Mouse (Mus musculus) embryo, embryonic 9.5 days (tissue): ENCODE measurements around the gene G6pc2.

ENCODE experiments used
- DNase-seq: peaks from one replicate; pipeline ENCODE4 v3.0.0-alpha.2; 2017; ENCODE audit errors: extremely low spot score

The G6pc2 gene

DNA sequence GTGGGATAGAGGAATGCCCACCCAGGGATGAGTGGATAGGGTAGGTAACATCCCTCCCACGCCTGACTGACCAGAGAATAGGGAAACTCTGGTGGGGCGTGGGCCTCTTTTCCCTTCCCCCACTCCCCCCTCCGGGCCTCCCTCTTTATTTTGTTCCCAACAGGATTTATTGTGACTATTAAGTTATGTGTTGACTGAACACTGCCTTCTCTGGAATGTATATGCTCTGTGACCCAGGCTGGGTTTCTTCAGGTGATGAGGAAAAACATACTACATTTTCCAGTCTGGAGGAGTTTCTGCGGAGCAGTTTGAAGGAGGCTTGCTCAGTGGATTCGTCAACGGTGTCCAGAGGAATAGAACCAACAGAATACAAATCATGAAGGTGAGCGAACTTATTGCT, at the start of gene G6pc2:
TSS of gene G6pc2 (plus strand) at position 301 of the 400 bp plus-strand sequence.
- DNase-seq, result no peak

GRCm38 (mm10) chr2:69170395-69171077, 40.3 kb upstream of the G6pc2 start:
- no peak for DNase-seq

GRCm38 (mm10) chr2:69175296-69175695, 35.6 kb upstream of the G6pc2 start:
- no peak for DNase-seq

- DNase-seq, result no peak
Observed at GRCm38 (mm10) chr2:69179721-69180120, 31.2 kb upstream of the G6pc2 start.

- no peak for DNase-seq
Observed at GRCm38 (mm10) chr2:69187990-69188389, 22.9 kb upstream of the G6pc2 start.

DNA sequence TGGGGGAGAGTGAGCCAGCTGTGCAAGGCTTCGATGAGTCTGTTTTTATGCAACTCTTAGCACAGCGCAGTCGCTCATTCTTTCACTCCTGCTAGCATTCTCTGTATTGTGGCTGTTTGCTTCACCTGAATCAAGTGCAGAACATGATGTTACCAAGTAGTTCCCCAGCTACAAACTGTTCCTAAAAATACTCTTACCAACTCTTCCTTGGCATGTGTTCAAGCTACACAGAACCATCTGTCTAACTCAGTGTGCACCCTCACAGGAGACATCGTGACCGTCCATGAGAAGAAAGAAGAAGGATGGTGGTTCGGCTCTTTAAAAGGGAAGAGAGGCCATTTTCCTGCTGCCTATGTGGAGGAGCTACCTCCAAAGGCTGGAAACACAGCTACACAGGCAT, 22.1 kb upstream of the G6pc2 start:
- DNase-seq, result no peak

GRCm38 (mm10) chr2:69189222-69189621, 21.7 kb upstream of the G6pc2 start:
- DNase-seq, result no peak

GRCm38 (mm10) chr2:69191059-69191458, 19.8 kb upstream of the G6pc2 start:
- no peak for DNase-seq

- no peak for DNase-seq
Observed at GRCm38 (mm10) chr2:69193555-69193954, 17.3 kb upstream of the G6pc2 start.

DNA sequence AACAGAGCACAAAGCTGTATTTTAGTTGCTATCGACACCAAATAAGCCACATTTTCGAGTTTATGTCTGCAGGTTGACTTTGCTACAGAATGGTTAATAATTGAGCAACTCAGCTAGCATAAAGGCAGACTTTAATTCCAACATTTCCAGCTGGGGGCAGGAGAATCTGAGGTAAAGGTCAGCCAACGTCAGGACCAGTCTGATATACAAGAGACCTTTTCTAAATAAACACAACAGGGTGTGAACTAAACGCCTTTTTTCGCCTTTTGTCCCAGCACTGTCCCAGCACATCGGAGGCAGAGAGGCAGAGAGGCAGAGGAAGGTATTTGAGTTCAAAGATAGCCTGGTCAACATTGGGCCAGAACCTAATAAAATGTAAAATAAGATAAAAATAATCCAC, 5.7 kb upstream of the G6pc2 start:
- no peak for DNase-seq

DNA sequence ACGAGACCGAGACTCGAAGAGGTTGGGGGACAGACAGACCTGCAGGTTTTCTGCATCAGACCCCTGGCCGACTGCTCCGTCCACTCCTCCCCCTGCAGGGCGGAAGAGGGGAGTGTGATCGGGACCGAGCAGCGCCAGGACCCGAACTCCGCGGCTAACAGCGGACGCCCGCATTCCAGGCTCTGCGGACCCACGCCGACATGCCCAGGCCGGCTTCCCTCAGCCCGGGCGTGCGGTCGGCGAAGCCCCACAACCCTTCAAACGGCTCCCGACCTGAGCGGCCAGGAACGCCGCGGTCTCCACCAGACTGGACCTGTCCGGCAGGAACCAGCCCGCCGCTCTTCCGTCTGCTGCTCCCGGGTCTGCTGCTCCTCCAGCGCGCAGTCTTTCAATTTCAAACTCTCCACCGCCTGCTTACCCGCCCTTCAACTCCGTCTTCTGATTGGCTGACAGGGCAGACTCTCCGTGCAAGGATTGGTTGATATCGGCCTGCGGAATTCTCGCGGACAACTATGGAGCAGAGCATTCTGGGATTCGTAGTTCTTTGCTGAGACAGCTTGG, 5.0 kb upstream of the G6pc2 start, which contains the start of gene Spc25:
TSS of gene Spc25 (minus strand) at position 404 of the 561 bp plus-strand sequence.
- peak; percentile 90 for DNase-seq

DNA sequence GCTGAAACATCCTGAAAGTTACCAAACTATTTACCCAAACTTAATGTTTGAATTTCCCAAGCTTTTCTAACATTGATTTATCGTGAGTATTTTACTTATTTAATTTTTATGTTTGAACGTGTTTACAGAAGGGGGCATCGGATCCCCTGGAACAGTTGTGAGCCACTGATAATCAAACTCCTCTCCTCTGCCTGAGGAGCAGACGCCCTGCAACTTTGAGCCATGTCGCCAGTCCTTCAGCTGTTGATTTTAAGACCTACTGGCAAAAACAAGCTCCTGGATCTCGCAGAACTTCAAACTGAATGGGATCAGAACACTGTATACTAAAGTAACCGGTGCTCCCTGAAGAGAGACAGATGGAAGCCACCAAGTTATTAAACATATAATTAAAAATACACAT, 4.3 kb upstream of the G6pc2 start:
- no peak for DNase-seq

DNA sequence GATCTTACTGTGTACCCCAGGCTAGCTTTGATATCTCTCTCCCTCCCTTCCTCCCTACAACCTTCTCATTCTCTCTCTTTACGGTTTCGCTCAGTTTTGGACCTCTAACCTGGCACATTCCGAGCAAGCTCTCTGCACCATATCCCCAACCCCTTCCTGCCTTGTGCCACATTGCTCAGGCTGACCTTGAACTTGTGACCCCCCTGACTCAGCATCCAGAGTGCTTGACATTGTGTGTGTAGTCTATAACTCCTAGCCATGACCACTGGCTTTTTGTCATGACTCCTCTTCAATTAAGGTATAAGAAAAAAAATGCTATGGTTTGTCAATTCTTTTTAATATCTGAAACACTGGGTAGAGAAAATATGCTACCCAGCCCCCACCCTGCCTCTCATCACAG, 1.2 kb upstream of the G6pc2 start:
- no peak for DNase-seq

DNA sequence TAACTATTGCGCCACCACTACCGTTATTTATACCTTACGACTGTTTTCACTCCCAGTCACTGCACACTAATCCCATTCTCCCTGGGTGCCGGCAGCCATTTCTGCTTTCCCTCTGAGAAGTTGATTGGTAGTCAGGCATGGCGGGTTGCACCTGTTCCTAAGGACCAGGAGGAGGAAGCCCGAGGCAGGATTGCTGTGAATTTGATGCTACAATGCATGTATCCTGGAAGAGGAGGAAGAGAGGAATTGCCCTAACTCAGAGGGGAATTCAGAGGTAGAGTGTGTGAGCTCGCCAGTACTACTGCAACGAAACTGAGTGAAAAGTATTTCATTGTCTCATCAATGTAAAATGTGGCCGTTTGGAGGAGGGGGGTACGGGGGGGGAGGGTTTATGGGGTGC, 1.8 kb downstream of the G6pc2 start:
- DNase-seq, result no peak

- no peak for DNase-seq
Observed at GRCm38 (mm10) chr2:69215242-69215641, 4.4 kb downstream of the G6pc2 start.

- no peak for DNase-seq
Observed at GRCm38 (mm10) chr2:69221868-69222416, 11.1 kb downstream of the G6pc2 start.

GRCm38 (mm10) chr2:69222815-69223214, 11.9 kb downstream of the G6pc2 start:
- no peak for DNase-seq

DNA sequence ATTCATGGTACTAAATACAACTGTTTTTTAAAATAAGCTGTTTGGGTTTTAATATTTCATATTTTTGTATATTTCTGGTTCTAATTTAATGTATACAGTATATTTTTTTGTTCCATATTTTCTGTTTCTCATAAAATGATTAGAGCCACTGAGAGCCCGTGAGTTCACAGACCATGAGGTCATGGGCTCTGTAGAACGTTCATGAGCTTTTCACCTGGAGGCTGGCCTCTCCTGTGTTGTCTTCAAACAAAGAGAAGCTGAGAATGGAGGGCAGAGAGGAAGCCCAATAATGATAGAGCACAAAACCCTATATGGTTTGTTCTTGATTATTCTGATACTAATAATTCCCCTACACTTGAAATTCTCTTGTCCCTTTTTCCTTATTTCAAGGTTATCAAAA, 13.9 kb downstream of the G6pc2 start:
- DNase-seq, result no peak

DNA sequence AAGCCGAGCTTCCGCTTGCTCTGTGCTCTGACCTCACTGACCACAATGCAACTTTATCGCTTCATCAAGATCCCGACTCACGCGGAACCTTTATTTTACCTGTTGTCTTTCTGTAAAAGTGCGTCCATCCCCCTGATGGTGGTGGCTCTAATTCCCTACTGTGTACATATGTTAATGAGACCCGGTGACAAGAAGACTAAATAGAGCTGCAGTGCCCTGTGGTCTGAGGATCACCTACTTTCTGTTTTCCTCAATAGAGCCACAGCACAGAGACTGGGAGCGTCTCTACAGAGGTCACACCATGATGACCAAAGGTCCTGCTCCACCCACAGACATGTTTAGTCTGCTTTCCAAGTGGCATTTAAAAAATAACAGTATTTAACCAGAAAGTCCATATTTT, 16.0 kb downstream of the G6pc2 start:
- no peak for DNase-seq

- no peak for DNase-seq
Observed at GRCm38 (mm10) chr2:69228635-69229034, 17.8 kb downstream of the G6pc2 start.

DNA sequence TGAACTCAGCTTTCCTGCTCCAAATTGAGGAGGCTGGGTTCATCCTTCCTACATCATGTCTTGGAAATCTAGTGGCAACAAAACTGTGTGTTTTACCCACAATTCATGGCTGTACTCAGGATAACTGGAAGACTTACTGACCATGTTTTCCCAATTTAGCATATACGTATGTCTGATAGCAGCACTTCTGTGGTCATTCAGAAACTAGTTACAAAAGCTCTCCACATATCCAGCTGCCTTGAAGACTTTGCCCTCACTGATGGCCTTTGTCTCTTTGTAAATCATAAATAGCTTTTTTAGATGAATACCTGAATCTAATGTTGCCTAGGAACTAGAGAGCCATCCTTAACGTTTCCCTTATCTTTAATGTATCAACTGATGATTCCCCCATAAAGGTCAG, 19.3 kb downstream of the G6pc2 start:
- DNase-seq, result no peak

- DNase-seq, result no peak
Observed at GRCm38 (mm10) chr2:69232101-69232500, 21.2 kb downstream of the G6pc2 start.

DNA sequence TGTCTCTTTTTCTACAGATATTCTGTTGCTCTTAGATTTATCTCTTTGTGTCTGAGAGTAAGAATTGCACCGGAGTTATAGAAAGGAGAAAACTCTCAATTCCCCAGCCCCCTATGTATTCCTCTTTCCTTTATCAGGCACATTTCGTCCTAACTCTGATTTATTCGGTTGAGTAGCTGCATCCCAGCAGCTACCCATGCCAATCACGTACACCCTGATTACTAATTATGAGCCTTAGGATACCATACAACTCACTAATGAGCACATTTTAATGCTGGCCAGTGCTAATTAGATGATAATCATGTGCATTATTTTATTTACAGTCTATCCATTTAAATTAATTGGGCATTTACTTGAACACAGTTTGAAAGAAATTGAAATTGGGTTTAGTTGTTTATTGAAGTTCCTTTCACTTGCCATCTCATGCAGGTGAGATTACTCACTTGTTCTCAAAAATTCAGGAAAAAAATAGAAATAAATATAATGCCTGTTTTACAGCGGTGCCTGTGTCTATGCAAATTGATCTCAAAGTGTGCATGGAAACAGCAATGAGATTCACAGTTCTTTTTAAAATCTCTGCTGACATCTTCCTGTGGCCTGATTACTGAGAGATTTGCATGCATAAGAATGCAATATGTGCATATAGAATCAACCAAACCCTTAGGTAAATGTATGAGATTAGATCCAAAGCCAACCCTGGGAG, 24.3 kb downstream of the G6pc2 start:
- DNase-seq, result no peak
